ENCODE assay signal across 20 mouse cellular contexts in the genomic region with DNA sequence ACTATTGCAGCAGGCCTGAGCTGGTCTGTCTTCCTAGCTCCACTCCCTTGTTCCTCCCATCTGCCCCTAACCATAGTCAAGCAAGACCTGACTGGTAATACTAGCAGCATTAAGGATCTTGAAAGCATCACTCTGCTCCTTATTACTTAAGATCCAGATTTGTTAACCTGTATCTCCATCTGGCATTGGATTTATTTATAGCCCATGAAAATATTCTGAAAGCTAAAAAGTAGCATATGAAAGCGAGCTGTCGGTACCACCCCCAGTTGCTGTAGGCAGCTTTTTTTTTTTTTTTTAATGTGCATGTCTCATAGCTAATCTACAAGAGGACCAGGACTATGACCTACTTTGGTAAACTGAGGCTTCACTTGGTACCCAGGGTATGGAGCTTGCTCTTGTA. TPM values are rescaled to one million over a fixed set of nuclear protein-coding genes. Genes with fewer than 3 reads are reported as not detected.
DNase-seq lines count a peak whose midpoint lies in the region; TF ChIP-seq lines count a peak whose summit lies in the region.
"Had no signal": no experiment of that assay in that cellular context is flagged by ENCODE, and none has a peak within 500 bp of the region (broad histone marks: within the 10 kb centered on the region; RNA-seq: fewer than 3 reads in every experiment).

No protein-coding gene starts in this region.

- peak; percentile 54 to 62 for DNase-seq in frontal cortex, adult 2 months (ENCODE audit: extremely low spot score in 1 of 2, low spot score in 1 of 2)
- DNase-seq in frontal cortex, postnatal 36 days (ENCODE audit: low spot score in 2 of 2): no peak
- no peak for DNase-seq in left cerebral cortex, adult 2 months (ENCODE audit: extremely low spot score in 1 of 2, low spot score in 2 of 2)
- DNase-seq in left cerebral cortex, postnatal 10 days (ENCODE audit: extremely low spot score in 1 of 2, low spot score in 2 of 2): no peak
- no peak for DNase-seq in natural killer cell, adult 2 months (ENCODE audit: low spot score in 2 of 2)
- no peak for DNase-seq in cerebellum, adult 9-10 months
- DNase-seq: adrenal gland, adult 2 months; adrenal gland, postnatal 10 days; adrenal gland, postnatal 25 days; cerebellum, adult 11-12 months; cerebellum, adult 2 months; cerebellum, adult 9-11 months; cerebellum, postnatal 14 days; embryo, embryonic 11 days had no signal

- no peak overlapping the region for H3K4me3 ChIP-seq in left cerebral cortex, adult 2 months
- H3K4me3 ChIP-seq in cortical plate, adult 2 months (ENCODE audit: insufficient read depth, low read length): no peak overlapping the region
- H3K4me3 ChIP-seq: embryonic facial prominence, embryonic 13.5 days; embryonic facial prominence, embryonic 15.5 days; erythroblast, embryonic 14.5 days; forebrain, embryonic 10.5 days; forebrain, embryonic 12.5 days had no signal

- no peak for TF ChIP-seq CTCF in left cerebral cortex, adult 2 months (IDR thresholded peaks at IDR 0.05)
- TF ChIP-seq CTCF in cortical plate, adult 2 months (IDR thresholded peaks at IDR 0.05; ENCODE audit: extremely low read depth, insufficient read depth, low read length): no peak

- H3K27ac ChIP-seq in left cerebral cortex, adult 2 months: peak overlapping the region; percentile 73
- H3K27ac ChIP-seq in cortical plate, adult 2 months (ENCODE audit: insufficient read depth, low read length): peak overlapping the region; percentile 92
- H3K27ac ChIP-seq: embryonic facial prominence, embryonic 13.5 days; embryonic facial prominence, embryonic 15.5 days; forebrain, embryonic 10.5 days; forebrain, embryonic 12.5 days had no signal

- peaks cover 15% of the 10 kb centered on the region for H3K4me1 ChIP-seq in cortical plate, adult 2 months (ENCODE audit: control insufficient read depth, insufficient read depth, low read length)
- H3K4me1 ChIP-seq: forebrain, embryonic 10.5 days; forebrain, embryonic 12.5 days had no signal

- no peak for TF ChIP-seq POLR2A in cortical plate, adult 2 months (IDR thresholded peaks at IDR 0.05; ENCODE audit: extremely low read depth, insufficient read depth, low read length)

- intact Hi-C loops in left cerebral cortex, adult 2 months (cut with DNase I): loop anchor here (1.0 kb wide), 1 partner anchor 21 kb away; a partner anchor contains a TSS
- intact Hi-C loops in left cerebral cortex, postnatal 10 days (cut with DNase I): no loop called here

RNA-seq across cellular contexts. Expression of a gene that starts 20.9 kb away (rescaled TPM):
- polyA plus RNA-seq in frontal cortex, adult 2 months (2012; rRNA removed): 27.6 and 29.4 TPM in 2 replicates
- 10 to 100 TPM; 46.7 to 50.0 TPM for total RNA-seq in left cerebral cortex, adult 2 months (2021)
- 10 to 100 TPM; 35.1 to 36.2 TPM for total RNA-seq in left cerebral cortex, postnatal 10 days (2021)
- polyA plus RNA-seq in cortical plate, adult 2 months (2012; rRNA removed): 35.3 and 36.9 TPM in 2 replicates

RNA-seq across cellular contexts. Expression of a gene that starts 21.0 kb away (rescaled TPM):
- polyA plus RNA-seq in frontal cortex, adult 2 months (2012; rRNA removed): 106 TPM in 2 replicates
- 100 to 1,000 TPM in 1 of 2 experiments, 10 to 100 TPM in 1; 94.4 to 107 TPM for total RNA-seq in left cerebral cortex, adult 2 months (2021)
- 100 to 1,000 TPM in 1 of 2 experiments, 10 to 100 TPM in 1; 89.1 to 106 TPM for total RNA-seq in left cerebral cortex, postnatal 10 days (2021)
- 116 and 121 TPM in 2 replicates for polyA plus RNA-seq in cortical plate, adult 2 months (2012; rRNA removed)

RNA-seq across cellular contexts. Expression of a gene that starts 59.9 kb away (rescaled TPM):
- 7.7 and 7.8 TPM in 2 replicates for polyA plus RNA-seq in frontal cortex, adult 2 months (2012; rRNA removed)
- 10 to 100 TPM; 11.4 to 12.3 TPM for total RNA-seq in left cerebral cortex, adult 2 months (2021)
- 1 to 10 TPM; 8.6 to 8.9 TPM for total RNA-seq in left cerebral cortex, postnatal 10 days (2021)
- 7.0 and 7.8 TPM in 2 replicates for polyA plus RNA-seq in cortical plate, adult 2 months (2012; rRNA removed)

Comparison
In these comparisons a context has a peak if more than half of its experiments do, and no peak if none do; other contexts are left out.
1. DNase-seq: peak in frontal cortex, adult 2 months (2 of 2); none in frontal cortex, postnatal 36 days (0 of 2), left cerebral cortex, adult 2 months (0 of 2), left cerebral cortex, postnatal 10 days (0 of 2), natural killer cell, adult 2 months (0 of 2) and cerebellum, adult 9-10 months (single experiment).